Mouse (Mus musculus) hematopoietic stem cell, adult 5-6 weeks (primary cell): ENCODE data around the gene Mgat4d. TPM values are rescaled to one million over a fixed set of nuclear protein-coding genes. Genes with fewer than 3 reads are reported as not detected.
A peak's percentile ranks its signal among the peaks of the same experiment; 100 is the strongest.
"Not testable (repeated sequence)": the region's sequence is repeated elsewhere in the genome, so short reads cannot be mapped to it uniquely, and the experiment has no call there.

Experiments used
- ATAC-seq, 2 experiments: fragments of 125-278 bp in 1 of 2; replicated peaks in 1 of 2; 2 replicates each; pipeline ENCODE4 v1.8.0; 2016 to 2017; ENCODE audit warnings: inconsistent platforms in 2 of 2, mild to moderate bottlenecking in 2 of 2, moderate number of reproducible peaks in 2 of 2, low read depth in 1 of 2, moderate TSS enrichment in 1 of 2; ENCODE audit not compliant: low FRiP score in 2 of 2, poor library complexity in 2 of 2, severe bottlenecking in 2 of 2, insufficient read depth in 1 of 2, low TSS enrichment in 1 of 2
- total RNA-seq: library from RNA; stranded (forward); fragments of 172-1452, 232-1000 nt; gene quantifications from 2 replicates; pipeline ENCODE4 v1.2.3, GENCODE M21; 2017

The Mgat4d gene
- total RNA-seq = not detected in 2 replicates

- ATAC-seq = no peak
Measured at GRCm38 (mm10) chr8:83348263-83348662, at the start of gene Mgat4d. Mgat4d (plus strand) TSS chr8:83348471.

GRCm38 (mm10) chr8:83300135-83300534 lies 48.1 kb upstream of the Mgat4d start:
- peak; percentile 49 to 62; a peak in 1 of 4 replicates for ATAC-seq

GRCm38 (mm10) chr8:83304946-83305345 lies 43.3 kb upstream of the Mgat4d start:
- no peak for ATAC-seq

GRCm38 (mm10) chr8:83309836-83310235 lies 38.4 kb upstream of the Mgat4d start:
- no peak for ATAC-seq

GRCm38 (mm10) chr8:83315084-83315483 lies 33.2 kb upstream of the Mgat4d start:
- ATAC-seq = not testable (repeated sequence)

- no peak for ATAC-seq
Measured at GRCm38 (mm10) chr8:83315691-83316090, 32.6 kb upstream of the Mgat4d start.

- ATAC-seq = no peak
Measured at GRCm38 (mm10) chr8:83320543-83320942, 27.7 kb upstream of the Mgat4d start.

GRCm38 (mm10) chr8:83322374-83322773 lies 25.9 kb upstream of the Mgat4d start:
- ATAC-seq = no peak

- no peak for ATAC-seq
Measured at GRCm38 (mm10) chr8:83323056-83323455, 25.2 kb upstream of the Mgat4d start.

GRCm38 (mm10) chr8:83327889-83328288 lies 20.4 kb upstream of the Mgat4d start:
- no peak for ATAC-seq

- no peak for ATAC-seq
Measured at GRCm38 (mm10) chr8:83331567-83331898, 16.7 kb upstream of the Mgat4d start.

GRCm38 (mm10) chr8:83331899-83332697 lies 16.2 kb upstream of the Mgat4d start, which contains the start of gene Elmod2:
Elmod2 (minus strand) TSS chr8:83332486.
- ATAC-seq = peak; percentile 96 to 99

- ATAC-seq = no peak
Measured at GRCm38 (mm10) chr8:83332864-83333263, 15.4 kb upstream of the Mgat4d start.

GRCm38 (mm10) chr8:83342076-83342475 lies 6.2 kb upstream of the Mgat4d start:
- no peak for ATAC-seq

- ATAC-seq = no peak
Measured at GRCm38 (mm10) chr8:83342693-83343092, 5.6 kb upstream of the Mgat4d start.

- ATAC-seq = no peak
Measured at GRCm38 (mm10) chr8:83351315-83351714, 3.0 kb downstream of the Mgat4d start.

GRCm38 (mm10) chr8:83363156-83363769 lies 15.0 kb downstream of the Mgat4d start:
- no peak for ATAC-seq

GRCm38 (mm10) chr8:83377231-83377630 lies 29.0 kb downstream of the Mgat4d start:
- no peak for ATAC-seq

- no peak for ATAC-seq
Measured at GRCm38 (mm10) chr8:83380141-83380540, 31.9 kb downstream of the Mgat4d start.
